11 mouse cellular contexts compared by ENCODE assay signal in genomic region chr14:75635350-75635749, GRCm38 (mm10). TPM values are rescaled to one million over a fixed set of nuclear protein-coding genes. Genes with fewer than 3 reads are reported as not detected.
DNase-seq lines count a peak whose midpoint lies in the region; ATAC-seq and TF ChIP-seq lines count a peak whose summit lies in the region.
"Had no signal": no experiment of that assay in that cellular context is flagged by ENCODE, and none has a peak within 500 bp of the region (broad histone marks: within the 10 kb centered on the region; RNA-seq: fewer than 3 reads in every experiment).

No protein-coding gene starts in this region.

- no peak for TF ChIP-seq CTCF in embryonic fibroblast, embryonic 13.5 days (IDR thresholded peaks at IDR 0.05; ENCODE audit: borderline replicate concordance, insufficient read depth, low read length)
- TF ChIP-seq CTCF in kidney, postnatal 0 days (IDR thresholded peaks at IDR 0.05; ENCODE audit: low read depth), result no peak

- no peak overlapping the region for H3K27ac ChIP-seq in hindbrain, embryonic 16.5 days (ENCODE audit: low read depth, low read length)
- H3K27ac ChIP-seq in hindbrain, embryonic 12.5 days, result no peak overlapping the region
- peak overlapping the region; percentile 43; the same call in 1 of the 2 replicates for H3K27ac ChIP-seq in embryonic fibroblast, embryonic 13.5 days (ENCODE audit: insufficient read depth, low read length)
- H3K27ac ChIP-seq in kidney, postnatal 0 days, result no peak overlapping the region
- peak overlapping the region; percentile 22; the same call in 1 of the 2 replicates for H3K27ac ChIP-seq in neural tube, embryonic 14.5 days (ENCODE audit: low read depth, low read length)
- H3K27ac ChIP-seq in midbrain, embryonic 16.5 days (ENCODE audit: low read length), result no peak overlapping the region
- H3K27ac ChIP-seq: embryonic facial prominence, embryonic 12.5 days; liver, embryonic 14.5 days; stomach, embryonic 15.5 days had no signal

- H3K36me3 ChIP-seq in hindbrain, embryonic 16.5 days (ENCODE audit: control insufficient read depth, insufficient read depth, low read length), result no peaks in the 10 kb centered on the region
- H3K36me3 ChIP-seq in hindbrain, embryonic 12.5 days, result no peaks in the 10 kb centered on the region
- H3K36me3 ChIP-seq in kidney, postnatal 0 days (ENCODE audit: insufficient read depth, low read length), result no peaks in the 10 kb centered on the region
- H3K36me3 ChIP-seq in neural tube, embryonic 14.5 days (ENCODE audit: control insufficient read depth, insufficient read depth, low read length), result no peaks in the 10 kb centered on the region
- no peaks in the 10 kb centered on the region for H3K36me3 ChIP-seq in midbrain, embryonic 16.5 days (ENCODE audit: control insufficient read depth, insufficient read depth, low read length)
- H3K36me3 ChIP-seq: embryonic facial prominence, embryonic 12.5 days; stomach, embryonic 15.5 days had no signal

- peaks cover 3% of the 10 kb centered on the region for H3K4me1 ChIP-seq in hindbrain, embryonic 16.5 days (ENCODE audit: control insufficient read depth, insufficient read depth, low read depth, low read length)
- 0 out of 2 replicates have a peak, but pooled peaks cover 5% of the 10 kb centered on the region for H3K4me1 ChIP-seq in hindbrain, embryonic 12.5 days
- 0 out of 2 replicates have a peak, but pooled peaks cover 4% of the 10 kb centered on the region for H3K4me1 ChIP-seq in embryonic fibroblast, embryonic 13.5 days (ENCODE audit: control insufficient read depth, insufficient read depth, low read length)
- 0 out of 2 replicates have a peak, but pooled peaks cover 3% of the 10 kb centered on the region for H3K4me1 ChIP-seq in kidney, postnatal 0 days (replicated peaks; ENCODE audit: insufficient read depth, low read length)
- H3K4me1 ChIP-seq in neural tube, embryonic 14.5 days (ENCODE audit: control insufficient read depth, insufficient read depth, low read length), result peaks cover 11% of the 10 kb centered on the region
- H3K4me1 ChIP-seq in midbrain, embryonic 16.5 days (ENCODE audit: control insufficient read depth, insufficient read depth, low read length), result no peaks in the 10 kb centered on the region
- H3K4me1 ChIP-seq: stomach, embryonic 15.5 days had no signal

- H3K4me2 ChIP-seq in hindbrain, embryonic 16.5 days (ENCODE audit: low read length), result no peak overlapping the region
- no peak overlapping the region for H3K4me2 ChIP-seq in hindbrain, embryonic 12.5 days (replicated peaks)
- no peak overlapping the region for H3K4me2 ChIP-seq in kidney, postnatal 0 days (ENCODE audit: low read length)
- no peak overlapping the region for H3K4me2 ChIP-seq in neural tube, embryonic 14.5 days (ENCODE audit: low read depth, low read length)
- H3K4me2 ChIP-seq in midbrain, embryonic 16.5 days (ENCODE audit: low read length), result no peak overlapping the region
- H3K4me2 ChIP-seq: embryonic facial prominence, embryonic 12.5 days; stomach, embryonic 15.5 days had no signal

- 66% methylated on average over 12 of the region's 12 CpGs for WGBS in hindbrain, embryonic 16.5 days
- 83% methylated on average over 12 of the region's 12 CpGs for WGBS in hindbrain, embryonic 12.5 days
- 42% methylated on average over 12 of the region's 12 CpGs for WGBS in kidney, postnatal 0 days
- WGBS in neural tube, embryonic 14.5 days, result 59% methylated on average over 12 of the region's 12 CpGs
- 75% methylated on average over 12 of the region's 12 CpGs for WGBS in midbrain, embryonic 16.5 days

- no peaks in the 10 kb centered on the region for H3K9me3 ChIP-seq in hindbrain, embryonic 16.5 days (ENCODE audit: control insufficient read depth, low read length)
- H3K9me3 ChIP-seq in hindbrain, embryonic 12.5 days (replicated peaks), result no peaks in the 10 kb centered on the region
- H3K9me3 ChIP-seq in kidney, postnatal 0 days (replicated peaks; ENCODE audit: low read length), result no peaks in the 10 kb centered on the region
- no peaks in the 10 kb centered on the region for H3K9me3 ChIP-seq in neural tube, embryonic 14.5 days (ENCODE audit: control insufficient read depth, low read length)
- no peaks in the 10 kb centered on the region for H3K9me3 ChIP-seq in midbrain, embryonic 16.5 days (replicated peaks; ENCODE audit: control insufficient read depth, low read length, poor library complexity, severe bottlenecking)
- H3K9me3 ChIP-seq: embryonic facial prominence, embryonic 12.5 days; stomach, embryonic 15.5 days had no signal

- no peak overlapping the region for H3K4me3 ChIP-seq in hindbrain, embryonic 16.5 days (ENCODE audit: low read length)
- no peak overlapping the region for H3K4me3 ChIP-seq in hindbrain, embryonic 12.5 days
- no peak overlapping the region for H3K4me3 ChIP-seq in embryonic fibroblast, embryonic 13.5 days (ENCODE audit: insufficient read depth, low read length)
- no peak overlapping the region for H3K4me3 ChIP-seq in kidney, postnatal 0 days (replicated peaks; ENCODE audit: low read depth, low read length)
- H3K4me3 ChIP-seq in neural tube, embryonic 14.5 days (ENCODE audit: low read depth, low read length), result no peak overlapping the region
- H3K4me3 ChIP-seq in midbrain, embryonic 16.5 days (ENCODE audit: low read depth, low read length), result no peak overlapping the region
- H3K4me3 ChIP-seq: embryonic facial prominence, embryonic 12.5 days; stomach, embryonic 15.5 days had no signal

- no peaks in the 10 kb centered on the region for H3K27me3 ChIP-seq in hindbrain, embryonic 16.5 days (replicated peaks; ENCODE audit: control insufficient read depth, insufficient read depth, low read length)
- H3K27me3 ChIP-seq in hindbrain, embryonic 12.5 days, result no peaks in the 10 kb centered on the region
- no peaks in the 10 kb centered on the region for H3K27me3 ChIP-seq in kidney, postnatal 0 days (ENCODE audit: insufficient read depth, low read length)
- no peaks in the 10 kb centered on the region for H3K27me3 ChIP-seq in neural tube, embryonic 14.5 days (ENCODE audit: control insufficient read depth, insufficient read depth, low read length)
- H3K27me3 ChIP-seq in midbrain, embryonic 16.5 days (ENCODE audit: control insufficient read depth, insufficient read depth, low read depth, low read length), result no peaks in the 10 kb centered on the region
- H3K27me3 ChIP-seq: embryonic facial prominence, embryonic 12.5 days; stomach, embryonic 15.5 days had no signal

- 0 out of 2 replicates have a peak, but pooled peaks have one; percentile 54 for ATAC-seq in hindbrain, embryonic 16.5 days
- ATAC-seq in hindbrain, embryonic 12.5 days (ENCODE audit: low FRiP score), result no peak
- ATAC-seq in kidney, postnatal 0 days (replicated peaks; ENCODE audit: low FRiP score, low read depth), result no peak
- no peak for ATAC-seq in neural tube, embryonic 14.5 days (ENCODE audit: low read depth)
- no peak for ATAC-seq in midbrain, embryonic 16.5 days
- no peak for ATAC-seq in megakaryocyte-erythroid progenitor cell, adult 5-6 weeks (replicated peaks; ENCODE audit: low FRiP score, low TSS enrichment, poor library complexity, severe bottlenecking)

- no peak overlapping the region for H3K9ac ChIP-seq in hindbrain, embryonic 16.5 days (ENCODE audit: low read depth, low read length)
- no peak overlapping the region for H3K9ac ChIP-seq in hindbrain, embryonic 12.5 days
- no peak overlapping the region for H3K9ac ChIP-seq in kidney, postnatal 0 days (ENCODE audit: low read depth, low read length)
- H3K9ac ChIP-seq in neural tube, embryonic 14.5 days (replicated peaks; ENCODE audit: low read depth, low read length), result no peak overlapping the region
- no peak overlapping the region for H3K9ac ChIP-seq in midbrain, embryonic 16.5 days (ENCODE audit: low read depth, low read length)
- H3K9ac ChIP-seq: embryonic facial prominence, embryonic 12.5 days; liver, embryonic 14.5 days; stomach, embryonic 15.5 days had no signal

- peak; percentile 67 for DNase-seq in adipocyte (ENCODE audit: low spot score)
- peak; percentile 66 for DNase-seq in kidney, postnatal 0 days (ENCODE audit: low spot score)

- no peak for TF ChIP-seq POLR2A in embryonic fibroblast, embryonic 13.5 days (IDR thresholded peaks at IDR 0.05; ENCODE audit: low read depth, low read length)

RNA-seq across cellular contexts. Expression of gene Erich6b, which starts 6.7 kb away (rescaled TPM):
- polyA plus RNA-seq in hindbrain, embryonic 16.5 days (2015; fragmentation: Nextera tagmentation; extraction: Ambion mirVana), result not detected in 2 replicates
- polyA plus RNA-seq in hindbrain, embryonic 12.5 days (2016; fragmentation: Nextera tagmentation; extraction: Ambion mirVana), result not detected in 2 replicates
- polyA plus RNA-seq in embryonic fibroblast, embryonic 13.5 days (2011; ENCODE audit: insufficient read length, low read depth, missing spikeins), result not detected in 2 replicates
- 0.32 and 0.58 TPM in 2 replicates for polyA plus RNA-seq in kidney, postnatal 0 days (2015; fragmentation: Nextera tagmentation; extraction: Ambion mirVana)
- not detected in 2 replicates for polyA plus RNA-seq in neural tube, embryonic 14.5 days (2014; fragmentation: Nextera tagmentation; extraction: Ambion mirVana)
- polyA plus RNA-seq in midbrain, embryonic 16.5 days (2015; fragmentation: Nextera tagmentation; extraction: Ambion mirVana), result not detected in 2 replicates
- total RNA-seq in megakaryocyte-erythroid progenitor cell, adult 5-6 weeks (2014; fragmentation: Nextera tagmentation), result not detected in 2 replicates
- total RNA-seq in megakaryocyte-erythroid progenitor cell, adult 5-6 weeks (2017), result not detected in 2 replicates
- polyA plus RNA-seq: embryonic facial prominence, embryonic 12.5 days; liver, embryonic 14.5 days; stomach, embryonic 15.5 days had no signal

RNA-seq across cellular contexts. Expression of gene Spert, which starts 42.4 kb away (rescaled TPM):
- not detected in 2 replicates for polyA plus RNA-seq in hindbrain, embryonic 16.5 days (2015; fragmentation: Nextera tagmentation; extraction: Ambion mirVana)
- polyA plus RNA-seq in hindbrain, embryonic 12.5 days (2016; fragmentation: Nextera tagmentation; extraction: Ambion mirVana), result not detected in 2 replicates
- not detected in 2 replicates for polyA plus RNA-seq in embryonic fibroblast, embryonic 13.5 days (2011; ENCODE audit: insufficient read length, low read depth, missing spikeins)
- polyA plus RNA-seq in kidney, postnatal 0 days (2015; fragmentation: Nextera tagmentation; extraction: Ambion mirVana), result not detected in 2 replicates
- polyA plus RNA-seq in neural tube, embryonic 14.5 days (2014; fragmentation: Nextera tagmentation; extraction: Ambion mirVana), result not detected in 2 replicates
- polyA plus RNA-seq in midbrain, embryonic 16.5 days (2015; fragmentation: Nextera tagmentation; extraction: Ambion mirVana), result not detected in 2 replicates
- total RNA-seq in megakaryocyte-erythroid progenitor cell, adult 5-6 weeks (2014; fragmentation: Nextera tagmentation), result not detected in 2 replicates
- total RNA-seq in megakaryocyte-erythroid progenitor cell, adult 5-6 weeks (2017), result not detected in 2 replicates
- polyA plus RNA-seq: embryonic facial prominence, embryonic 12.5 days; liver, embryonic 14.5 days; stomach, embryonic 15.5 days had no signal

Comparison
In these comparisons a context has a peak if more than half of its experiments do, and no peak if none do; other contexts are left out.
1. H3K27ac ChIP-seq: peak in embryonic fibroblast, embryonic 13.5 days (single experiment) and neural tube, embryonic 14.5 days (single experiment); none in hindbrain, embryonic 16.5 days (single experiment), hindbrain, embryonic 12.5 days (single experiment), kidney, postnatal 0 days (single experiment) and midbrain, embryonic 16.5 days (single experiment).